Mouse (Mus musculus) testis, postnatal 10 days (tissue): Measurements from ENCODE around the gene AC124108.1.

Experiments
- DNase-seq: peaks from one replicate; pipeline ENCODE4 v3.0.0; 2021; ENCODE audit warnings: low spot score

The AC124108.1 gene

GRCm38 (mm10) chr1:132246137-132246536, 54.9 kb downstream of the AC124108.1 start:
- no peak for DNase-seq

DNA sequence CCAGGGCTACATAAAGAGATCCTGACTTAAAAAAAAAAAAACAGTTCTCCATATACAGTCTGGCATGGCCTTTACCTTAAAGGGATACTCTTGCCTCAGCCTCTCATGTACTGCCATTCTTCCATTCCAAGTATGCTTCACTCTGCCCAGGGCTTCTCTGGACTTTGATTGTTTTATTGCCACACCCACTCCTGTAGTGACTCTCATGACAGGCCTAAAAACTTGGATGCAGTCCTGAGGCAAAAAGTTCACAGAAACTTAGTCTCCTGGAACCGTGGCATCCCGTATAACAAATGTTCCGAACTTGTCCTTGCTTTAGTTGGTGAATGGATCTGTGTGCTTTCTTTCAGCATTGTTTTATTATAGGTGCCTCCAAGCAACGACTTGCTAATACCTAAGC, 55.4 kb downstream of the AC124108.1 start:
- DNase-seq: no peak

- DNase-seq: no peak
Measured at GRCm38 (mm10) chr1:132254467-132254866, 63.2 kb downstream of the AC124108.1 start.
